Comparison of ENCODE assay signal across 17 mouse cellular contexts in genomic region chr12:72089802-72090201, GRCm38 (mm10). TPM values are rescaled to one million over a fixed set of nuclear protein-coding genes. Genes with fewer than 3 reads are reported as not detected.
"Had no signal": no experiment of that assay in that cellular context is flagged by ENCODE, and none has a peak within 500 bp of the region (broad histone marks: within the 10 kb centered on the region; RNA-seq: fewer than 3 reads in every experiment).

No protein-coding gene starts in this region.

- H3K9me3 ChIP-seq: neural tube, embryonic 13.5 days; neural tube, embryonic 15.5 days; stomach, embryonic 15.5 days had no signal

- H3K4me3 ChIP-seq: neural tube, embryonic 13.5 days; neural tube, embryonic 15.5 days; stomach, embryonic 15.5 days had no signal

- H3K27me3 ChIP-seq: neural tube, embryonic 13.5 days; neural tube, embryonic 15.5 days; stomach, embryonic 15.5 days had no signal

- DNase-seq: retina, postnatal 1 day; right cerebral cortex, adult 18-20 months; right cerebral cortex, postnatal 14 days; right cerebral cortex, postnatal 25 days; right cerebral cortex, postnatal 4 days; spleen, adult 18-20 months; thymus, adult 18-20 months; thymus, adult 2 months; thymus, postnatal 14 days; thymus, postnatal 25 days; thymus, postnatal 36 days; thymus, postnatal 4 days had no signal

- H3K4me2 ChIP-seq: neural tube, embryonic 13.5 days; neural tube, embryonic 15.5 days; stomach, embryonic 15.5 days had no signal

- H3K27ac ChIP-seq: neural tube, embryonic 13.5 days; neural tube, embryonic 15.5 days; stomach, embryonic 15.5 days; stomach, postnatal 0 days had no signal

- H3K9ac ChIP-seq: neural tube, embryonic 13.5 days; neural tube, embryonic 15.5 days; stomach, embryonic 15.5 days had no signal

RNA-seq across cellular contexts. Expression of gene L3hypdh, which starts 4.6 kb away (rescaled TPM):
- total RNA-seq: neutrophil, adult 5-6 weeks had no signal
